ENCODE assay signal across 18 mouse cellular contexts in the genomic region with DNA sequence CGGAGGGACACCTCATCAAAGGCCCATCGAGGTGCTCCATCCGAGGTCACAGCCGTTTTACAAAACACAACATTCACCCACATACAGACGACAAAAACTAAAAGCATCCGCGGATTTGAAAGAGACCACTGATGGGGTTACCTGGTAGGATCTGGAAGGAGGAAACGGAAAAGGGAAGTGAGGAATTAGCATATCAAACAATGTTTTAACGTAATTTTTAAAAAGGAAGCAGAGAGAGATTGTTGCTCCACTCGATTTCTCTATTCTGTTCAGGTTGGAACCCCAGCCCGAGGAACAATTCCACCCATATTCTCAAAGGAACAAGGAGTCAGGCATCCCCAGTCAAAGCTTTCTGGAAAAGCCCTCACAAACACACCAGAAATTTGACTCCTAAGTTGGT.
"Had no signal": no experiment of that assay in that cellular context is flagged by ENCODE, and none has a peak within 500 bp of the region (broad histone marks: within the 10 kb centered on the region; RNA-seq: fewer than 3 reads in every experiment).

No protein-coding gene starts in this region.

- H3K4me1 ChIP-seq: lung, embryonic 15.5 days; midbrain, embryonic 13.5 days; midbrain, embryonic 15.5 days; neural tube, embryonic 12.5 days had no signal

- H3K4me2 ChIP-seq: lung, embryonic 15.5 days; midbrain, embryonic 11.5 days; midbrain, embryonic 13.5 days; midbrain, embryonic 15.5 days; neural tube, embryonic 12.5 days had no signal

- H3K27ac ChIP-seq: liver, embryonic 14.5 days; lung, embryonic 15.5 days; macrophage; midbrain, embryonic 13.5 days; midbrain, embryonic 15.5 days; neural tube, embryonic 12.5 days had no signal

- H3K27me3 ChIP-seq: lung, embryonic 15.5 days; megakaryocyte, embryonic 14.5 days; midbrain, embryonic 13.5 days; midbrain, embryonic 15.5 days; neural tube, embryonic 12.5 days had no signal

- H3K9me3 ChIP-seq: lung, embryonic 15.5 days; midbrain, embryonic 15.5 days; neural tube, embryonic 12.5 days had no signal

- DNase-seq: lung, adult 18-20 months; lung, postnatal 14 days; lung, postnatal 36 days; retina, postnatal 1 day; right cerebral cortex, adult 18-20 months; right cerebral cortex, postnatal 25 days; thymus, adult 18-20 months; thymus, postnatal 14 days; thymus, postnatal 36 days had no signal

- ATAC-seq: lung, postnatal 0 days; midbrain, embryonic 13.5 days; midbrain, embryonic 15.5 days had no signal

- H3K4me3 ChIP-seq: lung, embryonic 15.5 days; megakaryocyte, embryonic 14.5 days; midbrain, embryonic 13.5 days; midbrain, embryonic 15.5 days; neural tube, embryonic 12.5 days had no signal

- H3K9ac ChIP-seq: liver, embryonic 14.5 days; lung, embryonic 15.5 days; midbrain, embryonic 13.5 days; midbrain, embryonic 15.5 days; neural tube, embryonic 12.5 days had no signal

- H3K36me3 ChIP-seq: lung, embryonic 15.5 days; midbrain, embryonic 13.5 days; midbrain, embryonic 15.5 days; neural tube, embryonic 12.5 days had no signal
